Mouse (Mus musculus): ENCODE measurements around the gene Pgp. TPM values are rescaled to one million over a fixed set of nuclear protein-coding genes. Genes with fewer than 3 reads are reported as not detected.

The Pgp gene
- polyA plus RNA-seq, 1 experiment from 2014 or later: 101 TPM

DNA sequence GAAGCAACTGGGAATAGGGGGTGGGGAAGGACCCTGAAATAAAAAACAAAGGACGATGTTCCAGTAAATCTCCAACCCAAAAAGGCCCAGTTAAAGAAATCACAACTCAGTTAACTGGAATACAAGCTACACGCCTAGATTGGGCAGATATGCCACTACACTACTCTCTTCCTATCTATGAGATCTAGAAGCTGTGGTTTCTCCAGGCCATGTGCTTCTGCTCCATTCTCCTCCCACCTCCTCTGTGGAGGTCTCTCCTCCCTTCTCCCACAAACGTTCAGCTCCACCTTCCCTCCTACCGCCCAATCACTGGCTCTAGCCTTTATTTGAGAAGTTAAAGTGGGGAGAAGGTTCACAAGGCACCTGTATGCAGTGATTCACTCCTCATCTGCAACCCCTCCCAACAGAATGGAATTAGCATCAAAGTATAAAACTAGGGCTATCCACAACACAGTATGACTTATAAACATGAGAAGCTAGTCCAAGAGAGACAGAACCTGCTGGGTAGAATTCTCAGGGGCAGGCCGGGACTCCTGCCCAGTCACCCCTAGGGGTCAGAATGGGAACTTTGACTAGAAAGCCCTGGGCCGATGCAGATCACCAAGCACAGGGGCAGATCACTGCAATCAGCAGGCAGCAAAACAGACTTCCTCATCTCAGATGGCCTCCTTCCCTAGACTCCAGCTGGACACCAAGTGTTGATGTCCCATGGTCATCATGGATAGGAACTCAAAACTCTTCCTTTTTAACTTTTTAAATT lies 6.6 kb upstream of the Pgp start:
- no peak for ATAC-seq
- Histone ChIP-seq H3K4me3 (no peak overlapping the region), H3K9me3 (replicated peaks) (no peaks in the 10 kb centered on the region), H3K27me3 (replicated peaks) (no peaks in the 10 kb centered on the region), H3K27ac (no peak overlapping the region), H3K4me2 (no peak overlapping the region), H3K4me1 (peaks cover 12% of the 10 kb centered on the region; the same call in 1 of the 2 replicates), H3K36me3 (peaks cover 6% of the 10 kb centered on the region; the same call in 1 of the 2 replicates), H3K9ac (no peak overlapping the region)
- 39% methylated on average over 6 of the region's 6 CpGs for WGBS (ENCODE audit: insufficient replicate concordance)

DNA sequence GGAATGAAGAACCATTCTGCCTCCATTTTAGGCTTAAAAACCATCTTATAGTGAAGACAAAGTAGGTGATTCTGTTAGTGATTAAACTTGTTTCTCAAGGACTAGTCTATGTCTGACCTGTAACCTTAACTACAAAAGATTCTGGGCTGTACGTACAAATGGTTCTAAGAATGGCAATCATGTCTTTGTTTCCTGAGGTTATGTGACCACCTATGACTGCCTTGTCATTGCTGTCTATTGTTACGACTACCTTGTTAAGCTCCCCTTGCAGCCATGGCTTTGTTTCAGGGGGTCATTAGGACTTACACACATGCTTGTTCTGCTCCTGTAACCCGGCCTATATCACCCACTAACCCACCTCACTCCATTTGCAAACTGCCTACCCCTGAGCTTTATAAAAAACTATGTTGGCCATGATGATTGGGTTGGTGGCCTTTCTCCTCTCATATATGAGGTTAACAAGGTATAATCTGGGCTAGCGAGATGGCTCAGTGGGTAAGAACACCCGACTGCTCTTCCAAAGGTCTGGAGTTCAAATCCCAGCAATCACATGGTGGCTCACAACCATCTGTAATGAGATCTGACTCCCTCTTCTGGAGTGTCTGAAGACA lies 1.5 kb upstream of the Pgp start:
- H3K9ac ChIP-seq: no peak overlapping the region
- peaks cover 32% of the 10 kb centered on the region for H3K4me1 ChIP-seq
- no peaks in the 10 kb centered on the region for H3K9me3 ChIP-seq (replicated peaks)
- no peak for ATAC-seq
- no peak overlapping the region; the same call in 1 of the 2 replicates for H3K4me3 ChIP-seq
- H3K27me3 ChIP-seq (replicated peaks): no peaks in the 10 kb centered on the region
- no peak overlapping the region for H3K27ac ChIP-seq
- H3K4me2 ChIP-seq: no peak overlapping the region; the same call in 1 of the 2 replicates
- WGBS (ENCODE audit: insufficient replicate concordance): 83% methylated on average over 5 of the region's 5 CpGs
- H3K36me3 ChIP-seq: peaks cover 27% of the 10 kb centered on the region

DNA sequence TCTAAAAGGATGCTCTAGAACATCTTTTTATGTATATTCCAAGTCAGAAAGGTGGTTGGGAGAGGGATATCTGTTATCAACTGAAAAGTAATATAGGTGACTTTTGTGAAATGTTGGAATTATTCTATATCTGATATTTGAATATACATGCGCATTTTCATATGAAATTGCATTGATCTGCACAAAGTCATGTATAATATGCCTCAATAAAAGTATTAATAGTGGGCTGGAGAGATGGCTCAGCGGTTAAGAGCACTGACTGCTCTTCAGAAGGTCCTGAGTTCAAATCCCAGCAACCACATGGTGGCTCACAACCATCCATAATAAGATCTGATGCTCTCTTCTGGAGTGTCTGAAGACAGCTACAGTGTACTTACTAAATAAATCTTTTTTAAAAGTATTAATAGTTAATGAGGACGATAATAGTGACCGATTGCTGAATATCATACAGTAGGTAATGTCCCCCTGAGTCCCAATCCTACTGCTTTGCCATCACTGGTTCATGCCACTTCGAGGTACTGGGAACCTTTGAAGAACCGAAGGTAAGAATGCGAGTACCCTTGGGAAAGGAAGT lies 769 bp upstream of the Pgp start:
- H3K4me3 ChIP-seq: peak overlapping the region; percentile 95
- 14% methylated on average over 7 of the region's 7 CpGs for WGBS (ENCODE audit: insufficient replicate concordance)
- ATAC-seq: no peak
- no peaks in the 10 kb centered on the region for H3K9me3 ChIP-seq (replicated peaks)
- peak overlapping the region; percentile 90 for H3K4me2 ChIP-seq
- no peaks in the 10 kb centered on the region for H3K27me3 ChIP-seq (replicated peaks)
- H3K27ac ChIP-seq: peak overlapping the region; percentile 96
- H3K36me3 ChIP-seq: peaks cover 34% of the 10 kb centered on the region
- peaks cover 35% of the 10 kb centered on the region for H3K4me1 ChIP-seq
- H3K9ac ChIP-seq: peak overlapping the region; percentile 99

DNA sequence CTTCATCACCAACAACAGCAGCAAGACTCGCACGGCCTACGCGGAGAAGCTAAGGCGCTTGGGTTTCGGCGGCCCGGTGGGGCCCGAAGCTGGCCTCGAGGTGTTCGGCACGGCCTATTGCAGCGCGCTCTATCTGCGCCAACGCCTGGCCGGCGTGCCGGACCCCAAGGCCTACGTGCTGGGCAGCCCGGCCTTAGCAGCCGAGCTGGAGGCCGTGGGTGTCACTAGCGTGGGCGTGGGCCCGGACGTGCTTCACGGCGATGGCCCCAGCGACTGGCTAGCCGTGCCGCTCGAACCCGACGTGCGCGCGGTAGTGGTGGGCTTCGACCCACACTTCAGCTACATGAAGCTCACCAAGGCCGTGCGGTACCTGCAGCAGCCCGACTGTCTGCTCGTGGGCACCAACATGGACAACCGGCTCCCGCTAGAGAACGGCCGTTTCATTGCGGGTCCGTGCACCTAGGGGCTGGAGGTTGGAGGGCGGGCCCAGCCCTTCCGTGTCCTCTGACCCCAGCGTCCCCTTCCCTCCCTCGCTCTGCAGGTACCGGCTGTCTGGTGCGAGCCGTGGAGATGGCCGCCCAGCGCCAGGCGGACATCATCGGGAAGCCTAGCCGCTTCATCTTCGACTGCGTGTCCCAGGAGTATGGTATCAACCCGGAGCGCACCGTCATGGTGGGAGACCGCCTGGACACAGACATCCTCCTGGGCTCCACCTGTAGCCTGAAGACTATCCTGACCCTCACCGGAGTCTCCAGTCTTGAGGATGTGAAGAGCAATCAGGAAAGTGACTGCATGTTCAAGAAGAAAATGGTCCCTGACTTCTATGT lies 722 bp downstream of the Pgp start:
- H3K4me2 ChIP-seq: peak overlapping the region; percentile 90
- WGBS (ENCODE audit: insufficient replicate concordance): under 1% methylated on average over 65 of the region's 68 CpGs
- ATAC-seq: peak; percentile 27; the same call in 1 of the 2 replicates

DNA sequence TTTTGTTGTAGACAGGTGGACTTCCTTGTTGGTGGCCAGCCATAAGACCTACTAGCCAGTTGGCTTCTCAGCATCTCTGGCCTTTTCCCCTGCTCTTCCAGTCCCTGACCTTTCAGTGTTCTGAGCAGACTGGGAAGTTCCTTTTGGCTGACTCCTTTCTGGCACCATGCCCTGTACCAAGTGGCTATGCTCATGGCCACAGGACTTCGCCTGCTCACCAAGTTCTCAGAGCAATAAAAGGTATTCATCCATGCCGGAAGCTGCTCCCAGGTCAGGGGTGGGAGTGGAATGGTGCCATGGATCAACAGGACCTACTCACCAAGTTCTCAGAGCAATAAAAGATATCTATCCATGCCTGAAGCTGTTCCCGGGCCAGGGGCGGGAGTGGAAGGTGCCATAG lies 2.3 kb downstream of the Pgp start:
- Histone ChIP-seq H3K36me3 (peaks cover 59% of the 10 kb centered on the region), H3K27me3 (replicated peaks) (no peaks in the 10 kb centered on the region), H3K9ac (peak overlapping the region; percentile 99), H3K9me3 (replicated peaks) (no peaks in the 10 kb centered on the region), H3K4me3 (peak overlapping the region; percentile 95), H3K4me2 (peak overlapping the region; percentile 90), H3K4me1 (peaks cover 41% of the 10 kb centered on the region), H3K27ac (peak overlapping the region; percentile 96; the same call in 1 of the 2 replicates)
- no peak for ATAC-seq
- WGBS (ENCODE audit: insufficient replicate concordance): 84% methylated on average over 4 of the region's 4 CpGs

More for the DNA sequence above, 722 bp downstream of the Pgp start:
- H3K9me3 ChIP-seq (replicated peaks): no peaks in the 10 kb centered on the region
- peaks cover 48% of the 10 kb centered on the region for H3K36me3 ChIP-seq
- H3K4me1 ChIP-seq: peaks cover 35% of the 10 kb centered on the region
- H3K27me3 ChIP-seq (replicated peaks): no peaks in the 10 kb centered on the region
- peak overlapping the region; percentile 99 for H3K9ac ChIP-seq
- H3K4me3 ChIP-seq: peak overlapping the region; percentile 95
- peak overlapping the region; percentile 96 for H3K27ac ChIP-seq

DNA sequence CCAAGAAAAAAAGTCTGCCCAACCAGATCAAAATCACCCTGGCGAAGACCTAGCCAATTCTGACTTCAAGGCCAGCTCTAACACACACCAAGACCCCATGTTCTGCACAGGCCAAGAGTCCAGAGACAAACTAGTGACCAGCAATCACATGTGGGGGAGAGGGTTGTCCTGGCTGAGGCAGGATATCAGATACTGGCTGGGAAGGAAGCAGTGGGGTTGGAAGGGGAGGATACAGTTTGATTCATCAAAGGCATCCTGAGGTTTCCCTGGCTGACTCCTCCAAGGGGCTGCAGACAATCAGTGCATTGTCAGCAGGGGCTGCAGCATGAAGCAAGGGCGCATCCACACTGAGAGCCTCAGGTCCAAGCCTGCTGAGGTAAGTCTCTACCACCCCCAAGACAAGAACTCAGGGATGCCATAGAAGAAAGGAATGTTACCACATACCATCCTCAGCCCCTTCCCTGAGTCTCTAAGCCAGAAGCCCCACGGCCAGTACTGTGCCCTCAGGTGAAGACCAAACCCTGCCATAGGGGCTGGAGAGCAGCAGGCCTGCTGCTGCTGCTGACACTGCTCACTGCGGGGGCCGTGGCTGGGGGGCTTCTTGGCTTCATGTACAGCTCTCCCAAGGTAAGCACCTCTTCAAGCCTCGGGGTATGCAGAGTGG lies 3.6 kb downstream of the Pgp start, which contains the start of gene Bricd5:
Gene Bricd5, plus strand, starts transcription at position 273 of the 664 bp plus-strand sequence.
- peak within 1 kb of the TSS; percentile 96 for H3K27ac ChIP-seq
- no peaks in the 10 kb centered on the region for H3K27me3 ChIP-seq (replicated peaks)
- ATAC-seq: no peak
- H3K4me2 ChIP-seq: peak within 1 kb of the TSS; percentile 90
- H3K4me3 ChIP-seq: peak within 1 kb of the TSS; percentile 95
- H3K9me3 ChIP-seq (replicated peaks): no peaks in the 10 kb centered on the region
- WGBS (ENCODE audit: insufficient replicate concordance): 78% methylated on average over 6 of the region's 6 CpGs
- H3K9ac ChIP-seq: peak within 1 kb of the TSS; percentile 99
- H3K36me3 ChIP-seq: peaks cover 64% of the 10 kb centered on the region
- H3K4me1 ChIP-seq: peaks cover 49% of the 10 kb centered on the region

DNA sequence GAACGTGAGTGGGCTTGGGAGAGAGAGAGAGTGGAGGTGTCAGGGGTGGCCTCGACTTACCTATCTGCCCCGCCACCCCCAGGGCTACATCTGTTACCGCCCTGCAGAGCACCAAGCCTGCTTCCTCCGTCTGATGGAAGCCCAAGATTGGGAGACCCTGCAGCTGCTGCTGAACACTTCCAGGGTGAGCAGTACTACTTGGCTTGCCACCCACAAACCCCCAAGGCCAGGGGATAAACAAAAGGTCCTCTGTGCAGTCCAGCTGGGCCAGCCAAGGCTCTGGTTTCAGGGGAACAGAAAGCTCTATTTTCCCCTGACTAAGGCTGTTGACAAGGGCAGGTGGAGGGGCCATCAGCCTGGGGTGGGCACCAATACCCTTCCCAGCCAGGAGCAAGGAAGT lies 4.4 kb downstream of the Pgp start:
- H3K9ac ChIP-seq: no peak overlapping the region
- no peak overlapping the region for H3K4me3 ChIP-seq
- no peak for ATAC-seq
- no peak overlapping the region for H3K27ac ChIP-seq
- WGBS (ENCODE audit: insufficient replicate concordance): 72% methylated on average over 5 of the region's 5 CpGs
- H3K36me3 ChIP-seq: peaks cover 64% of the 10 kb centered on the region
- H3K4me1 ChIP-seq: peaks cover 46% of the 10 kb centered on the region
- no peaks in the 10 kb centered on the region for H3K27me3 ChIP-seq (replicated peaks)
- no peak overlapping the region for H3K4me2 ChIP-seq
- H3K9me3 ChIP-seq (replicated peaks): no peaks in the 10 kb centered on the region

DNA sequence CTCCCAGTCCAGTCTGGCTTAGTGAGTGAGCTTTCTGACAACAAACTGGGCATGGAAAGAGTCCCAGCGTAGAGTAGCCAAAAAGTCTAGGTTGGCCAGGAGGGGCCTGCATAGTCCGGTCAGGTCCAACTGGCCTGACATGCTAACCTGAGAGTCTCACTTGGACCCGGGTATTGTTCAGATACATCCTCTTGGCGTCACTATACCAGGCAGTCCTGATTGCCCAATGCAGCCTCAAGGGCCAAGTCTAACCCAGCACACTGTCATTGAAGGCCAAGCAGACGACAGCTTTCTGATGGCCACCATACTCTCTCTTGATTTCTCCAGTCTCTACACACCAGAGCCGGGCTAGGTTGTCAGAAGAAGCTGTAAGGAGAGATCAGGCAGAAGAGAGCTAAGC lies 5.4 kb downstream of the Pgp start:
- no peaks in the 10 kb centered on the region for H3K27me3 ChIP-seq (replicated peaks)
- no peak overlapping the region for H3K4me2 ChIP-seq
- peaks cover 64% of the 10 kb centered on the region for H3K36me3 ChIP-seq
- H3K9me3 ChIP-seq (replicated peaks): no peaks in the 10 kb centered on the region
- H3K4me1 ChIP-seq: peaks cover 56% of the 10 kb centered on the region
- WGBS (ENCODE audit: insufficient replicate concordance): 87% methylated on average over 6 of the region's 6 CpGs
- H3K4me3 ChIP-seq: no peak overlapping the region
- ATAC-seq: no peak
- no peak overlapping the region for H3K9ac ChIP-seq
- no peak overlapping the region for H3K27ac ChIP-seq

DNA sequence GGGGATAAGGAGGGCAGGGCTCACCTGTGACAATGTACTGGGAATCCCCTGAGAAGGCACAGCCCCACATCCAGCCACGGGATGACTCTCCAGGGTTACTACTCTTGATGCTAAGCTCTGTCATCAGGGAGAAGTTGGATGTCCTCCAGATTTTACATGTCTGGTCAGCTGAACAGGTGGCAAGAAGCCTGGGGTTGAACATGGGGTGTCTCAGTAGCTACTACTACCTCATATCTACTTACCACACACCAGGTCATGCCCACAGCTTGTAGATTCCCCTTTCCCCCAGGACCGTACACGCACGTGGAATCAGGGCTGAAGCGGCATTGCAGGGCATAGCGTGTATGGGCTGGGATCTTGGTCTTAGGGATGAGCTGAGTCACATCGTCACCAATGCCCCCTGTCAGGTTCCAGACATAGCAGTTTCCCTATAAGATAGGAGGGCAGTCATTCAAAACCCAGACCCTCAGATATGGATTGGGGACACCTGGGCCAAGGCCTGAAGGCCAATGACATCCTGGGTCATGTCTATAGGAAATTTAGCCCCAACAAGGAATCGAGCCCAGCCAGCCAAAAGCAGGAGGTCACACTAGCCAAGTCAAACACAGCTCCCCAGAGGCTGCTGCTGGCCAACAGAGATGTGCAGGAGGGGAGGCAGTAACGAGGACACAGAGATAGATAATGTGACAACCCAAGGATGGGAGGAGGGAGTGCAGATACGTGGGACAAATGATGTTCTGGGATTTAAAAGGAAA lies 6.0 kb downstream of the Pgp start:
- H3K4me3 ChIP-seq: no peak overlapping the region

DNA sequence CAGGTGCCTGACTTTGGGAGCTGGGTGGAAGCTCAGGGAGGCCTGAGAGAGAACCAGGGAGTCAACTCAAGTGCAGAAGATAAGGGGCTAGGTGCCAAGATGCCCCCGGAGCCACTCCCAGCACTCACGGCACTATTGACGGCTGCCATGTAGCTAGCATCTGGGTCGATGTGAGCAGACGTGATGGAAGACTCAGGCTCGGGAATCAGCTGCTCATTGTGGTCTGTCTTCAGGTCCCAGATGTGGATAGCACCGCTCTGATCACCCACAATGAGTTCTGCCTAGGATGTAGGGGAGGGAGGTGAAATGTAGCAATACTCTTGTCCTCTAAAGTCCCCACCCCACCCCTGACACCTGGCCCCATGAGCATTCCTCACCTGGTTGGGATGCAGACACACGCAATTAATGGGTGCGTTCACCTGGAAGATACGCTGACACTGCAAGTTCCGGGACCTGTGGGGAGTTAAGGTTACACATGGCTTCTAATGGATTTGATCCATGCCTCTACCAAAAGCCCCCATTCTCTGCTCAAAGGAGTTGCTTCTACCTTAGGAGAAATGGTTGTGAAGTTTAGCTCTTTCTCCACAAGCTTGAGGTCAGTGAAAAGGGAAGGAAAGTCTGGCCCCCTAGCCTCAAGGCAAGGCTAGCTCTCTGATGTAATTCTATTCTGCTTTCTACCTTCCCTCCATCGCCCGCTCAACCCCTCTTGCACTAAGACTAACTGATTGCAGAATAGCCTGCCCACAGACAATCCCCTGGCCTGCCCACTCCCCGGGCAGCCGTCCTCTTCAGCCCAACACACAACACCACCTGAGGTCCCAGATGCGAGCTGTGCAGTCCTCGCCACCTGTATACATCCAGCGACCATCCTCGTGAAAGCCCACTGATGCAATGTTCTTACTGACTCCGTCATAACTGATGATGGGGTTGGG lies 7.1 kb downstream of the Pgp start:
- H3K36me3 ChIP-seq: peaks cover 57% of the 10 kb centered on the region
- ATAC-seq: no peak
- H3K9ac ChIP-seq: peak overlapping the region; percentile 90
- no peaks in the 10 kb centered on the region for H3K27me3 ChIP-seq (replicated peaks)
- H3K27ac ChIP-seq: no peak overlapping the region
- no peaks in the 10 kb centered on the region for H3K9me3 ChIP-seq (replicated peaks)
- WGBS (ENCODE audit: insufficient replicate concordance): 86% methylated on average over 20 of the region's 20 CpGs
- H3K4me2 ChIP-seq: peak overlapping the region; percentile 80
- H3K4me1 ChIP-seq: peaks cover 42% of the 10 kb centered on the region
- H3K4me3 ChIP-seq: peak overlapping the region; percentile 79

More for the DNA sequence above, 6.0 kb downstream of the Pgp start:
- no peak for ATAC-seq
- no peak overlapping the region for H3K27ac ChIP-seq
- H3K4me2 ChIP-seq: no peak overlapping the region
- no peaks in the 10 kb centered on the region for H3K27me3 ChIP-seq (replicated peaks)
- 88% methylated on average over 10 of the region's 10 CpGs for WGBS (ENCODE audit: insufficient replicate concordance)
- H3K4me1 ChIP-seq: peaks cover 53% of the 10 kb centered on the region
- H3K9me3 ChIP-seq (replicated peaks): no peaks in the 10 kb centered on the region
- H3K36me3 ChIP-seq: peaks cover 64% of the 10 kb centered on the region
- H3K9ac ChIP-seq: no peak overlapping the region
